Mouse (Mus musculus) liver, embryonic 12.5 days (tissue): ENCODE data around the gene Yipf2. TPM values are rescaled to one million over a fixed set of nuclear protein-coding genes. Genes with fewer than 3 reads are reported as not detected.
"Not testable (repeated sequence)": the region's sequence is repeated elsewhere in the genome, so short reads cannot be mapped to it uniquely, and the experiment has no call there.

Experiments
- ATAC-seq: fragments of 200-750 bp; cut with Nextera tagmentation; 2 replicates; pipeline ENCODE4 v1.8.0; 2017; ENCODE audit warnings: moderate number of reproducible peaks, mild to moderate bottlenecking, moderate library complexity
- H3K27ac ChIP-seq: fragments of 300-500 bp; sonication (generic); 2 replicates; pipeline ENCODE4 v1.5.1; 2016; ENCODE audit warnings: mild to moderate bottlenecking
- H3K27me3 ChIP-seq: fragments of 300-500 bp; sonication (generic); replicated peaks from 2 replicates; pipeline ENCODE4 v1.6.1; 2016; ENCODE audit warnings: mild to moderate bottlenecking, moderate library complexity
- H3K36me3 ChIP-seq: fragments of 300-500 bp; sonication (generic); 2 replicates; pipeline ENCODE4 v1.6.1; 2016; ENCODE audit warnings: mild to moderate bottlenecking, moderate library complexity
- H3K4me1 ChIP-seq: fragments of 300-500 bp; sonication (generic); 2 replicates; pipeline ENCODE4 v1.6.1; 2016
- H3K4me2 ChIP-seq: fragments of 300-500 bp; sonication (generic); 2 replicates; pipeline ENCODE4 v1.6.1; 2016; ENCODE audit warnings: mild to moderate bottlenecking, moderate library complexity
- H3K4me3 ChIP-seq: fragments of 300-500 bp; sonication (generic); 2 replicates; pipeline ENCODE4 v1.5.1; 2016; ENCODE audit warnings: mild to moderate bottlenecking, moderate library complexity
- H3K9ac ChIP-seq: fragments of 300-500 bp; sonication (generic); 2 replicates; pipeline ENCODE4 v1.6.1; 2016; ENCODE audit warnings: mild to moderate bottlenecking, moderate library complexity
- H3K9me3 ChIP-seq: fragments of 300-500 bp; sonication (generic); replicated peaks from 2 replicates; pipeline ENCODE4 v1.6.1; 2016; ENCODE audit warnings: mild to moderate bottlenecking, moderate library complexity
- WGBS: fragments of 180-500 bp; shearing (Covaris S2); methylation state at CpG from one replicate; pipeline ENCODE4 v1.1.7; 2016; ENCODE audit not compliant: insufficient replicate concordance; 5-methylcytosine and 5-hydroxymethylcytosine counted together
- microRNA counts: library from miRNA; unstranded; fragments of <30 nt; microRNA quantifications from one replicate; lab custom pipeline; 2017
- microRNA-seq: library from miRNA; unstranded; fragments of <30 nt; microRNA quantifications from one replicate; pipeline ENCODE4, GENCODE M21; 2017
- polyA plus RNA-seq: library from polyadenylated mRNA; unstranded; fragments of >200 nt; fragmentation: Nextera tagmentation; extraction: Ambion mirVana; gene quantifications from 2 replicates; pipeline ENCODE4 v1.2.1, GENCODE M21; 2016

Yipf2 gene
- polyA plus RNA-seq, 1 experiment from 2014 or later, result 10.0 TPM

- peak overlapping the region; percentile 97 for H3K9ac ChIP-seq
- ATAC-seq, result peak; percentile 14
- H3K4me2 ChIP-seq, result peak overlapping the region; percentile 93
- peaks cover 45% of the 10 kb centered on the region for H3K4me1 ChIP-seq
- peaks cover 28% of the 10 kb centered on the region for H3K36me3 ChIP-seq
- WGBS, result under 1% methylated on average over 59 of the region's 66 CpGs
- H3K27me3 ChIP-seq, result no peaks in the 10 kb centered on the region
- H3K4me3 ChIP-seq, result peak overlapping the region; percentile 86
- no peaks in the 10 kb centered on the region for H3K9me3 ChIP-seq
- H3K27ac ChIP-seq, result peak overlapping the region; percentile 97
These were observed 45.3 kb downstream of the Yipf2 start for GRCm38 (mm10) chr9:21547075-21547941.

- H3K27me3 ChIP-seq, result no peaks in the 10 kb centered on the region
- peak within 1 kb of the TSS; percentile 93 for H3K4me2 ChIP-seq
- peak within 1 kb of the TSS; percentile 86 for H3K4me3 ChIP-seq
- H3K27ac ChIP-seq, result peak within 1 kb of the TSS; percentile 97
- no peaks in the 10 kb centered on the region for H3K9me3 ChIP-seq
- peaks cover 28% of the 10 kb centered on the region for H3K36me3 ChIP-seq
- 3% methylated on average over 7 of the region's 52 CpGs for WGBS
- H3K4me1 ChIP-seq, result peaks cover 45% of the 10 kb centered on the region
- H3K9ac ChIP-seq, result peak within 1 kb of the TSS; percentile 97
- no peak for ATAC-seq
These were observed 45.9 kb downstream of the Yipf2 start, which contains the start of gene Carm1 for GRCm38 (mm10) chr9:21546789-21547074. Gene Carm1, plus strand, starts transcription at chr9:21546894.

GRCm38 (mm10) chr9:21545916-21546788 lies 46.5 kb downstream of the Yipf2 start:
- peaks cover 40% of the 10 kb centered on the region for H3K4me1 ChIP-seq
- peak overlapping the region; percentile 53 for H3K9ac ChIP-seq
- H3K27me3 ChIP-seq, result no peaks in the 10 kb centered on the region
- H3K4me2 ChIP-seq, result peak overlapping the region; percentile 70
- peak; percentile 90 for ATAC-seq
- under 1% methylated on average over 66 of the region's 67 CpGs for WGBS
- peak overlapping the region; percentile 89 for H3K27ac ChIP-seq
- H3K36me3 ChIP-seq, result peaks cover 22% of the 10 kb centered on the region
- no peaks in the 10 kb centered on the region for H3K9me3 ChIP-seq
- peak overlapping the region; percentile 86 for H3K4me3 ChIP-seq

GRCm38 (mm10) chr9:21545351-21545915 lies 47.2 kb downstream of the Yipf2 start:
- Histone ChIP-seq H3K4me3 (peak overlapping the region; percentile 86), H3K36me3 (peaks cover 16% of the 10 kb centered on the region), H3K4me1 (peaks cover 37% of the 10 kb centered on the region), H3K4me2 (peak overlapping the region; percentile 70), H3K27ac (peak overlapping the region; percentile 89), H3K27me3 (no peaks in the 10 kb centered on the region), H3K9ac (peak overlapping the region; percentile 53), H3K9me3 (no peaks in the 10 kb centered on the region)
- ATAC-seq, result peak; percentile 70
- 18% methylated on average over 9 of the region's 9 CpGs for WGBS

GRCm38 (mm10) chr9:21542001-21542400 lies 50.6 kb downstream of the Yipf2 start:
- not testable (repeated sequence) for H3K27me3 ChIP-seq, H3K4me3 ChIP-seq, ATAC-seq, H3K36me3 ChIP-seq, H3K9ac ChIP-seq, H3K4me2 ChIP-seq, H3K27ac ChIP-seq, H3K9me3 ChIP-seq
- 76% methylated on average over 2 of the region's 2 CpGs for WGBS
- H3K4me1 ChIP-seq, result peaks cover 25% of the 10 kb centered on the region

GRCm38 (mm10) chr9:21539981-21540753 lies 52.5 kb downstream of the Yipf2 start:
- H3K4me1 ChIP-seq, result peaks cover 30% of the 10 kb centered on the region
- no peaks in the 10 kb centered on the region for H3K36me3 ChIP-seq
- no peak overlapping the region for H3K4me2 ChIP-seq
- no peak overlapping the region for H3K27ac ChIP-seq
- H3K9me3 ChIP-seq, result no peaks in the 10 kb centered on the region
- no peak overlapping the region for H3K9ac ChIP-seq
- WGBS, result 57% methylated on average over 7 of the region's 7 CpGs
- no peak for ATAC-seq
- H3K4me3 ChIP-seq, result no peak overlapping the region
- H3K27me3 ChIP-seq, result no peaks in the 10 kb centered on the region

MicroRNA genes within 50 kb of the gene (microRNA counts, 519-probe panel; counts per million panel counts)
- microRNA mmu-miR-1946b (lab: Ali Mortazavi, UCI), result 582 counts per million, percentile 70 among the panel's probes with 10 or more counts

Small RNAs within 50 kb of the gene (microRNA-seq; reads per million reads assigned to microRNA genes)
- gene Mir1946b, result not detected

Other genes starting within 250 kb of the Yipf2 start
- gene Ilf3, start 225.0 kb downstream of the Yipf2 start, polyA plus RNA-seq, result 84.1 and 85.3 TPM in 2 replicates
- gene Qtrt1, start 181.0 kb downstream of the Yipf2 start, polyA plus RNA-seq, result 31.2 and 32.7 TPM in 2 replicates
- gene Dnm2, start 167.9 kb downstream of the Yipf2 start, polyA plus RNA-seq, result 72.2 and 75.5 TPM in 2 replicates
- gene Tmed1, start 82.6 kb downstream of the Yipf2 start, polyA plus RNA-seq, result 42.8 and 44.0 TPM in 2 replicates
- 2.6 and 3.1 TPM in 2 replicates for gene AB124611, start 66.7 kb downstream of the Yipf2 start, polyA plus RNA-seq
- gene Carm1, start 45.9 kb downstream of the Yipf2 start, polyA plus RNA-seq, result 39.0 and 41.0 TPM in 2 replicates
- 31.6 and 32.8 TPM in 2 replicates for gene Timm29, start 106 bp downstream of the Yipf2 start, polyA plus RNA-seq
- gene Smarca4, start 23.3 kb upstream of the Yipf2 start, polyA plus RNA-seq, result 47.0 and 47.2 TPM in 2 replicates
- gene Ldlr, start 130.7 kb upstream of the Yipf2 start, polyA plus RNA-seq, result 31.1 and 32.9 TPM in 2 replicates
- 112 and 114 TPM in 2 replicates for gene Spc24, start 167.5 kb upstream of the Yipf2 start, polyA plus RNA-seq
- 5.0 and 5.5 TPM in 2 replicates for gene Kank2, start 205.9 kb upstream of the Yipf2 start, polyA plus RNA-seq
- 13.4 and 14.1 TPM in 2 replicates for gene Angptl8, start 242.7 kb upstream of the Yipf2 start, polyA plus RNA-seq